Mouse (Mus musculus) left cerebral cortex, adult 11 months (tissue): Measurements from ENCODE around the gene F12.

ENCODE experiments used
- DNase-seq: peaks from one replicate; pipeline ENCODE4 v3.0.0; 2022; ENCODE audit warnings: low spot score

Gene F12

GRCm38 (mm10) chr13:55413333-55413732, 13.3 kb downstream of the F12 start:
- DNase-seq: no peak

GRCm38 (mm10) chr13:55412643-55413307, 13.8 kb downstream of the F12 start:
- no peak for DNase-seq

- no peak for DNase-seq
Measured at GRCm38 (mm10) chr13:55411826-55412225, 14.8 kb downstream of the F12 start.

GRCm38 (mm10) chr13:55408546-55409120, 18.0 kb downstream of the F12 start:
- DNase-seq: no peak

- no peak for DNase-seq
Measured at GRCm38 (mm10) chr13:55407341-55407740, 19.3 kb downstream of the F12 start.

- DNase-seq: no peak
Measured at GRCm38 (mm10) chr13:55405783-55406390, 20.7 kb downstream of the F12 start.

- DNase-seq: peak; percentile 62
Measured at GRCm38 (mm10) chr13:55404853-55405782, 21.5 kb downstream of the F12 start.

- DNase-seq: no peak
Measured at GRCm38 (mm10) chr13:55403935-55404852, 22.4 kb downstream of the F12 start.

GRCm38 (mm10) chr13:55403266-55403665, 23.3 kb downstream of the F12 start:
- DNase-seq: no peak

GRCm38 (mm10) chr13:55400039-55400346, 26.6 kb downstream of the F12 start:
- no peak for DNase-seq

- no peak for DNase-seq
Measured at GRCm38 (mm10) chr13:55399300-55400038, 27.1 kb downstream of the F12 start.

- no peak for DNase-seq
Measured at GRCm38 (mm10) chr13:55398088-55398487, 28.5 kb downstream of the F12 start, which contains the start of gene Slc34a1. Gene Slc34a1, plus strand, starts transcription at chr13:55398187.

- DNase-seq: no peak
Measured at GRCm38 (mm10) chr13:55392933-55393332, 33.7 kb downstream of the F12 start.

GRCm38 (mm10) chr13:55391626-55392029, 35.0 kb downstream of the F12 start:
- DNase-seq: no peak

- DNase-seq: no peak
Measured at GRCm38 (mm10) chr13:55390644-55391043, 35.9 kb downstream of the F12 start.

GRCm38 (mm10) chr13:55381790-55382189, 44.8 kb downstream of the F12 start:
- DNase-seq: peak; percentile 71

- no peak for DNase-seq
Measured at GRCm38 (mm10) chr13:55378907-55379580, 47.5 kb downstream of the F12 start.

- no peak for DNase-seq
Measured at GRCm38 (mm10) chr13:55375877-55376276, 50.7 kb downstream of the F12 start.

GRCm38 (mm10) chr13:55374206-55374924, 52.2 kb downstream of the F12 start:
- no peak for DNase-seq
